7 mouse cellular contexts compared by ENCODE assay signal in the genomic region with DNA sequence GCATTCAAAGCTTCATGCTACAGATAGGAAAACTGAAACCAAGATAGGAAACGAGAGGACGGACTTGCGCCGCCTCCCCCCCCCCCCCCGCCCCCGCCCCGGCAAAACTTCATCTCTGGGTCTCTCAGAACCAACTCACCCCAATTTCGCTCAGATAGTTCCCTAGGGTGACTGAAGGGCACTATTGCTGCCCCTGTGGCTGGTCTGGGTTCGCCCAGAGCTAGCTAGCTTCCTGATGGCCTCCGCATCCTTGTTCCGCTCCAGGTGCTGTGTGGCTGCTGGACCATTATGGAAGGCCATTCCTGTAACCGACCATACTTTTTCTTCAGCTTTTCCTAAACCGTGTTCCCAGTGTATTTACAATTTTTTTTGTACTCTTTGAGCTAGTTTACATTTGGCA. TPM values are rescaled to one million over a fixed set of nuclear protein-coding genes. Genes with fewer than 3 reads are reported as not detected.
DNase-seq lines count a peak whose midpoint lies in the region; ATAC-seq and TF ChIP-seq lines count a peak whose summit lies in the region.

No protein-coding gene starts in this region.

- no peak overlapping the region for H3K27ac ChIP-seq in lung, embryonic 15.5 days
- H3K27ac ChIP-seq in forebrain, embryonic 13.5 days: peak overlapping the region; percentile 41
- H3K27ac ChIP-seq in limb, embryonic 14.5 days (replicated peaks; ENCODE audit: low read depth, low read length): no peak overlapping the region
- H3K27ac ChIP-seq in stomach, embryonic 14.5 days (ENCODE audit: low read length): no peak overlapping the region

- no peak for ATAC-seq in lung, embryonic 15.5 days (ENCODE audit: borderline replicate concordance, extremely low read depth, low FRiP score, low TSS enrichment)
- ATAC-seq in forebrain, embryonic 13.5 days: peak; percentile 73
- 0 out of 2 replicates have a peak, but pooled peaks have one; percentile 10 for ATAC-seq in limb, embryonic 14.5 days (ENCODE audit: low FRiP score, low read depth)
- ATAC-seq in stomach, embryonic 14.5 days (ENCODE audit: insufficient number of reproducible peaks, insufficient read depth, low FRiP score, low read depth): no peak

- H3K27me3 ChIP-seq in lung, embryonic 15.5 days: 0 out of 2 replicates have a peak, but pooled peaks cover 3% of the 10 kb centered on the region
- no peaks in the 10 kb centered on the region for H3K27me3 ChIP-seq in forebrain, embryonic 13.5 days
- H3K27me3 ChIP-seq in limb, embryonic 14.5 days (ENCODE audit: control insufficient read depth, insufficient read depth, low read length): no peaks in the 10 kb centered on the region
- no peaks in the 10 kb centered on the region for H3K27me3 ChIP-seq in stomach, embryonic 14.5 days (ENCODE audit: control insufficient read depth, insufficient read depth, low read length)

- H3K9me3 ChIP-seq in lung, embryonic 15.5 days: no peaks in the 10 kb centered on the region
- H3K9me3 ChIP-seq in forebrain, embryonic 13.5 days (replicated peaks): no peaks in the 10 kb centered on the region
- no peaks in the 10 kb centered on the region for H3K9me3 ChIP-seq in limb, embryonic 14.5 days (ENCODE audit: control insufficient read depth, low read length)
- H3K9me3 ChIP-seq in stomach, embryonic 14.5 days (ENCODE audit: control insufficient read depth, low read depth, low read length): no peaks in the 10 kb centered on the region

- 25% methylated on average over 11 of the region's 13 CpGs for WGBS in lung, embryonic 15.5 days
- 7% methylated on average over 13 of the region's 13 CpGs for WGBS in forebrain, embryonic 13.5 days
- 32% methylated on average over 11 of the region's 13 CpGs for WGBS in limb, embryonic 14.5 days
- WGBS in stomach, embryonic 14.5 days: 18% methylated on average over 13 of the region's 13 CpGs

- no peaks in the 10 kb centered on the region for H3K36me3 ChIP-seq in lung, embryonic 15.5 days
- H3K36me3 ChIP-seq in forebrain, embryonic 13.5 days (ENCODE audit: poor library complexity, severe bottlenecking): no peaks in the 10 kb centered on the region
- H3K36me3 ChIP-seq in limb, embryonic 14.5 days (ENCODE audit: control insufficient read depth, insufficient read depth, low read length): no peaks in the 10 kb centered on the region
- no peaks in the 10 kb centered on the region for H3K36me3 ChIP-seq in stomach, embryonic 14.5 days (ENCODE audit: control insufficient read depth, insufficient read depth, low read length)

- TF ChIP-seq POLR2A in limb, embryonic 14.5 days (IDR thresholded peaks at IDR 0.05; ENCODE audit: borderline replicate concordance, extremely low read depth, insufficient read depth, insufficient read length): no peak

- H3K4me2 ChIP-seq in lung, embryonic 15.5 days: peak overlapping the region; percentile 55
- peak overlapping the region; percentile 67 for H3K4me2 ChIP-seq in forebrain, embryonic 13.5 days
- H3K4me2 ChIP-seq in limb, embryonic 14.5 days (replicated peaks; ENCODE audit: low read depth, low read length, severe bottlenecking): peak overlapping the region; percentile 59
- peak overlapping the region; percentile 45 for H3K4me2 ChIP-seq in stomach, embryonic 14.5 days (replicated peaks; ENCODE audit: low read depth, low read length)

- DNase-seq in lung, postnatal 10 days: no peak
- no peak for DNase-seq in limb, embryonic 14.5 days (ENCODE audit: low spot score)
- DNase-seq in adrenal gland, postnatal 25 days: no peak
- no peak for DNase-seq in testis, postnatal 10 days (ENCODE audit: low spot score)

- H3K4me1 ChIP-seq in lung, embryonic 15.5 days: peaks cover 7% of the 10 kb centered on the region; the same call in 1 of the 2 replicates
- peaks cover 6% of the 10 kb centered on the region for H3K4me1 ChIP-seq in forebrain, embryonic 13.5 days
- 0 out of 2 replicates have a peak, but pooled peaks cover 3% of the 10 kb centered on the region for H3K4me1 ChIP-seq in limb, embryonic 14.5 days (ENCODE audit: control insufficient read depth, insufficient read depth, low read length)
- no peaks in the 10 kb centered on the region for H3K4me1 ChIP-seq in stomach, embryonic 14.5 days (ENCODE audit: control insufficient read depth, insufficient read depth, low read length)

- no peak overlapping the region for H3K9ac ChIP-seq in lung, embryonic 15.5 days
- peak overlapping the region; percentile 61 for H3K9ac ChIP-seq in forebrain, embryonic 13.5 days
- peak overlapping the region; percentile 52; the same call in 1 of the 2 replicates for H3K9ac ChIP-seq in limb, embryonic 14.5 days (ENCODE audit: low read depth, low read length, severe bottlenecking)
- H3K9ac ChIP-seq in stomach, embryonic 14.5 days (replicated peaks; ENCODE audit: low read depth, low read length): no peak overlapping the region

- peak overlapping the region; percentile 33 for H3K4me3 ChIP-seq in lung, embryonic 15.5 days
- H3K4me3 ChIP-seq in forebrain, embryonic 13.5 days: peak overlapping the region; percentile 45
- peak overlapping the region; percentile 32 for H3K4me3 ChIP-seq in limb, embryonic 14.5 days (replicated peaks; ENCODE audit: low read length)
- H3K4me3 ChIP-seq in stomach, embryonic 14.5 days (ENCODE audit: low read depth, low read length): peak overlapping the region; percentile 21

RNA-seq across cellular contexts. Expression of a gene that starts 13.7 kb away (rescaled TPM):
- 6.5 and 10.8 TPM in 2 replicates for polyA plus RNA-seq in lung, embryonic 15.5 days (2015; fragmentation: Nextera tagmentation; extraction: Ambion mirVana)
- 205 and 224 TPM in 2 replicates for polyA plus RNA-seq in forebrain, embryonic 13.5 days (2015; fragmentation: Nextera tagmentation; extraction: Ambion mirVana)
- polyA plus RNA-seq in limb, embryonic 14.5 days (2012; rRNA removed): 8.1 and 10.4 TPM in 2 replicates
- polyA plus RNA-seq in limb, embryonic 14.5 days (2014; fragmentation: Nextera tagmentation; extraction: Ambion mirVana): 16.4 and 17.5 TPM in 2 replicates
- 18.7 and 23.2 TPM in 2 replicates for polyA plus RNA-seq in stomach, embryonic 14.5 days (2014; fragmentation: Nextera tagmentation; extraction: Ambion mirVana)
- total RNA-seq in adrenal gland, postnatal 25 days (2021): 15.6 and 26.0 TPM in 2 replicates

RNA-seq across cellular contexts. Expression of a gene that starts 19.6 kb away (rescaled TPM):
- polyA plus RNA-seq in lung, embryonic 15.5 days (2015; fragmentation: Nextera tagmentation; extraction: Ambion mirVana): not detected in 2 replicates
- polyA plus RNA-seq in forebrain, embryonic 13.5 days (2015; fragmentation: Nextera tagmentation; extraction: Ambion mirVana): not detected in 2 replicates
- not detected in 2 replicates for polyA plus RNA-seq in limb, embryonic 14.5 days (2012; rRNA removed)
- polyA plus RNA-seq in limb, embryonic 14.5 days (2014; fragmentation: Nextera tagmentation; extraction: Ambion mirVana): not detected in 2 replicates
- polyA plus RNA-seq in stomach, embryonic 14.5 days (2014; fragmentation: Nextera tagmentation; extraction: Ambion mirVana): not detected in 2 replicates
- 3.6 TPM in 1 of 2 replicates, not detected in the other for total RNA-seq in adrenal gland, postnatal 25 days (2021)

RNA-seq across cellular contexts. Expression of a gene that starts 45.3 kb away (rescaled TPM):
- 14.1 and 16.7 TPM in 2 replicates for polyA plus RNA-seq in lung, embryonic 15.5 days (2015; fragmentation: Nextera tagmentation; extraction: Ambion mirVana)
- polyA plus RNA-seq in forebrain, embryonic 13.5 days (2015; fragmentation: Nextera tagmentation; extraction: Ambion mirVana): 0.08 and 0.16 TPM in 2 replicates
- 2.9 and 4.2 TPM in 2 replicates for polyA plus RNA-seq in limb, embryonic 14.5 days (2012; rRNA removed)
- polyA plus RNA-seq in limb, embryonic 14.5 days (2014; fragmentation: Nextera tagmentation; extraction: Ambion mirVana): 6.9 and 9.0 TPM in 2 replicates
- 2.6 TPM in 2 replicates for polyA plus RNA-seq in stomach, embryonic 14.5 days (2014; fragmentation: Nextera tagmentation; extraction: Ambion mirVana)
- not detected in 2 replicates for total RNA-seq in adrenal gland, postnatal 25 days (2021)

RNA-seq across cellular contexts. Expression of a gene that starts 53.1 kb away (rescaled TPM):
- polyA plus RNA-seq in lung, embryonic 15.5 days (2015; fragmentation: Nextera tagmentation; extraction: Ambion mirVana): 3.2 and 3.7 TPM in 2 replicates
- polyA plus RNA-seq in forebrain, embryonic 13.5 days (2015; fragmentation: Nextera tagmentation; extraction: Ambion mirVana): 0.10 and 0.20 TPM in 2 replicates
- polyA plus RNA-seq in limb, embryonic 14.5 days (2012; rRNA removed): 0.39 and 0.46 TPM in 2 replicates
- polyA plus RNA-seq in limb, embryonic 14.5 days (2014; fragmentation: Nextera tagmentation; extraction: Ambion mirVana): 0.17 and 0.51 TPM in 2 replicates
- polyA plus RNA-seq in stomach, embryonic 14.5 days (2014; fragmentation: Nextera tagmentation; extraction: Ambion mirVana): 0.10 and 0.23 TPM in 2 replicates
- 0.03 TPM in 1 of 2 replicates, not detected in the other for total RNA-seq in adrenal gland, postnatal 25 days (2021)

Comparison
In these comparisons a context has a peak if more than half of its experiments do, and no peak if none do; other contexts are left out.
1. ATAC-seq: peak in forebrain, embryonic 13.5 days (single experiment) and limb, embryonic 14.5 days (single experiment); none in lung, embryonic 15.5 days (single experiment) and stomach, embryonic 14.5 days (single experiment).
2. H3K9ac ChIP-seq: peak in forebrain, embryonic 13.5 days (single experiment) and limb, embryonic 14.5 days (single experiment); none in lung, embryonic 15.5 days (single experiment) and stomach, embryonic 14.5 days (single experiment).
3. Peak in every context shown above with its lines, with median percentiles within 50 percentile points of each other: H3K4me2 ChIP-seq and H3K4me3 ChIP-seq.